In the genomic region with DNA sequence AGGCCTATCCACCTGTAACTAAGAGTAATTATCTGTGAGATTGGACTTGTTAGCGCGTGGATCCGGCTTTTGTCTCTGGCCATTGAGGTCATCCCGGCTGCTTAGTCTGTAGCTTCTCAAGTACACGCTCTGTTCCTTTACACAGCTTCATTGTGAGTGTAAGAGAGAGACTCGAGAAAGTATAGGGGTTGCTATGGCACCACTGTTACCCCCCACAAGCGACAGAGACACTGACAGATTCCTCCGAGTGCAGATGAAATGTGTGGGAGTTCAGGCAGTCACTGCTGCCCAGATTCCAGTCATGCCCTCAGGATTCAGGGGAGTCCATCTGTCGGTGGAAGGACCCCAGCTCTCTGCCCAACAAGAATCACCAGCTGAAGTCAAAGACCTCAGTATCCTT, we compare ENCODE assay signal across 18 mouse cellular contexts. TPM values are rescaled to one million over a fixed set of nuclear protein-coding genes. Genes with fewer than 3 reads are reported as not detected.
DNase-seq lines count a peak whose midpoint lies in the region; ATAC-seq lines count a peak whose summit lies in the region.
"Had no signal": no experiment of that assay in that cellular context is flagged by ENCODE, and none has a peak within 500 bp of the region (broad histone marks: within the 10 kb centered on the region; RNA-seq: fewer than 3 reads in every experiment).

No protein-coding gene starts in this region.

- DNase-seq in frontal cortex, postnatal 25 days (ENCODE audit: low spot score in 2 of 2), result no peak
- DNase-seq in layer of hippocampus, adult 18-20 months (ENCODE audit: low spot score in 2 of 2), result peak; percentile 28 to 63
- no peak for DNase-seq in layer of hippocampus, adult 8-10 months (ENCODE audit: low spot score in 2 of 2)
- DNase-seq in left cerebral cortex, postnatal 14 days (ENCODE audit: low spot score in 2 of 2), result peak; percentile 34 to 55
- DNase-seq in left cerebral cortex, postnatal 4 days, result no peak
- DNase-seq in right cerebral cortex, postnatal 10 days (ENCODE audit: low spot score in 2 of 2), result peak; percentile 43 to 56
- DNase-seq in right cerebral cortex, postnatal 25 days, result no peak
- DNase-seq: adrenal gland, adult 8-10 months; adrenal gland, postnatal 36 days; B cell, adult 2 months; cerebellum, adult 11 months; cerebellum, adult 8-10 months; cerebellum, postnatal 25 days; gastrocnemius, postnatal 14 days; heart, postnatal 36 days had no signal

- intact Hi-C loops in left cerebral cortex, postnatal 14 days (cut with DNase I), result no loop called here
- intact Hi-C loops in left cerebral cortex, postnatal 4 days (cut with DNase I), result no loop called here

- peak; percentile 72 for ATAC-seq in frontal cortex, adult (ENCODE audit: low TSS enrichment)
- ATAC-seq: CD4-positive, CD25-positive, alpha-beta regulatory T cell, adult 4 months; forebrain, embryonic 15.5 days had no signal

RNA-seq across cellular contexts. Expression of a gene that starts 53.5 kb away (rescaled TPM):
- 10 to 100 TPM; 24.1 to 32.5 TPM for total RNA-seq in layer of hippocampus, adult 18-20 months (2021)
- 10 to 100 TPM; 24.6 to 33.6 (median 24.8) TPM for total RNA-seq in layer of hippocampus, adult 8-10 months (2022)
- 10 to 100 TPM; 39.9 to 47.5 TPM for total RNA-seq in left cerebral cortex, postnatal 14 days (2021)
- total RNA-seq in left cerebral cortex, postnatal 4 days (2021), result 10 to 100 TPM; 21.3 to 23.4 TPM

Comparison
In these comparisons a context has a peak if more than half of its experiments do, and no peak if none do; other contexts are left out.
1. DNase-seq: peak in layer of hippocampus, adult 18-20 months (2 of 2), left cerebral cortex, postnatal 14 days (2 of 2) and right cerebral cortex, postnatal 10 days (2 of 2); none in frontal cortex, postnatal 25 days (0 of 2), layer of hippocampus, adult 8-10 months (0 of 2), left cerebral cortex, postnatal 4 days (single experiment) and right cerebral cortex, postnatal 25 days (single experiment).